ENCODE assay signal across 10 mouse cellular contexts in genomic region chr5:103774703-103775333, GRCm38 (mm10).
A peak's percentile ranks its signal among the peaks of the same experiment; 100 is the strongest.
DNase-seq lines count a peak whose midpoint lies in the region; ATAC-seq and TF ChIP-seq lines count a peak whose summit lies in the region.
"Had no signal": no experiment of that assay in that cellular context is flagged by ENCODE, and none has a peak within 500 bp of the region (broad histone marks: within the 10 kb centered on the region; RNA-seq: fewer than 3 reads in every experiment).

No protein-coding gene starts in this region.

- no peak overlapping the region for H3K4me3 ChIP-seq in heart, embryonic 10.5 days
- H3K4me3 ChIP-seq in embryonic fibroblast, embryonic 13.5 days (ENCODE audit: insufficient read depth, low read length), result peak overlapping the region; percentile 13; the same call in 1 of the 2 replicates
- H3K4me3 ChIP-seq in small intestine, adult 2 months (ENCODE audit: low read depth, low read length), result no peak overlapping the region
- H3K4me3 ChIP-seq: hindbrain, embryonic 15.5 days; stomach, embryonic 15.5 days had no signal

- no peaks in the 10 kb centered on the region for H3K36me3 ChIP-seq in heart, embryonic 10.5 days
- H3K36me3 ChIP-seq in small intestine, adult 2 months (ENCODE audit: control insufficient read depth, insufficient read depth, low read length), result no peaks in the 10 kb centered on the region
- H3K36me3 ChIP-seq: hindbrain, embryonic 15.5 days; stomach, embryonic 15.5 days had no signal

- H3K9me3 ChIP-seq in heart, embryonic 10.5 days, result no peaks in the 10 kb centered on the region
- H3K9me3 ChIP-seq: hindbrain, embryonic 15.5 days; stomach, embryonic 15.5 days had no signal

- no peak for DNase-seq in heart, embryonic 10.5 days (ENCODE audit: low spot score)
- DNase-seq in heart, adult 8-10 months (ENCODE audit: low spot score), result no peak
- peak; percentile 38 to 59 for DNase-seq in right cerebral cortex, adult 2 months (ENCODE audit: low spot score in 2 of 2)
- no peak for DNase-seq in right cerebral cortex, postnatal 14 days
- no peak for DNase-seq in spleen, adult 18-20 months

- 0 out of 2 replicates have a peak, but pooled peaks have one; percentile 28 for TF ChIP-seq POLR2A in embryonic fibroblast, embryonic 13.5 days (IDR thresholded peaks at IDR 0.05; ENCODE audit: low read depth, low read length)
- no peak for TF ChIP-seq POLR2A in small intestine, adult 2 months (IDR thresholded peaks at IDR 0.05; ENCODE audit: low read depth, low read length)

- TF ChIP-seq CTCF in embryonic fibroblast, embryonic 13.5 days (IDR thresholded peaks at IDR 0.05; ENCODE audit: borderline replicate concordance, insufficient read depth, low read length), result no peak
- no peak for TF ChIP-seq CTCF in small intestine, adult 2 months (IDR thresholded peaks at IDR 0.05; ENCODE audit: extremely low read depth, insufficient read length, insufficient replicate concordance, low read depth, low read length)

- H3K27me3 ChIP-seq in heart, embryonic 10.5 days (ENCODE audit: insufficient read depth, poor library complexity, severe bottlenecking), result no peaks in the 10 kb centered on the region
- H3K27me3 ChIP-seq in small intestine, adult 2 months (ENCODE audit: control insufficient read depth, insufficient read depth, low read length), result no peaks in the 10 kb centered on the region
- H3K27me3 ChIP-seq: hindbrain, embryonic 15.5 days; stomach, embryonic 15.5 days had no signal

- no peak for ATAC-seq in CD4-positive, CD25-positive, alpha-beta regulatory T cell, adult 4 months

- peak overlapping the region; percentile 71; the same call in 1 of the 2 replicates for H3K27ac ChIP-seq in heart, embryonic 10.5 days
- H3K27ac ChIP-seq in embryonic fibroblast, embryonic 13.5 days (ENCODE audit: insufficient read depth, low read length), result peak overlapping the region; percentile 99
- H3K27ac ChIP-seq in small intestine, adult 2 months (ENCODE audit: insufficient read depth, low read depth, low read length), result peak overlapping the region; percentile 50
- H3K27ac ChIP-seq: hindbrain, embryonic 15.5 days; stomach, embryonic 15.5 days had no signal

- WGBS in heart, embryonic 10.5 days, result 18% methylated on average over 11 of the region's 11 CpGs
- WGBS in small intestine, adult 2 months, result 36% methylated on average over 11 of the region's 11 CpGs

- peaks cover 80% of the 10 kb centered on the region for H3K4me1 ChIP-seq in heart, embryonic 10.5 days
- peaks cover 41% of the 10 kb centered on the region for H3K4me1 ChIP-seq in embryonic fibroblast, embryonic 13.5 days (ENCODE audit: control insufficient read depth, insufficient read depth, low read length)
- H3K4me1 ChIP-seq in small intestine, adult 2 months (ENCODE audit: control insufficient read depth, insufficient read depth, insufficient read length, low read length), result peaks cover 47% of the 10 kb centered on the region

Comparison
In these comparisons a context has a peak if more than half of its experiments do, and no peak if none do; other contexts are left out.
1. DNase-seq: peak in right cerebral cortex, adult 2 months (2 of 2); none in heart, embryonic 10.5 days (single experiment), heart, adult 8-10 months (single experiment), right cerebral cortex, postnatal 14 days (single experiment) and spleen, adult 18-20 months (0 of 2).
2. Peak in every context shown above with its lines, with median percentiles within 50 percentile points of each other: H3K27ac ChIP-seq.